Mouse (Mus musculus) liver, embryonic 13.5 days (tissue): ENCODE measurements around the gene Dip2c. TPM values are rescaled to one million over a fixed set of nuclear protein-coding genes. Genes with fewer than 3 reads are reported as not detected.

Experiments
- ATAC-seq: fragments of 200-750 bp; cut with Nextera tagmentation; 2 replicates; pipeline ENCODE4 v1.8.0; 2017; ENCODE audit warnings: low read depth, mild to moderate bottlenecking, moderate number of reproducible peaks, moderate library complexity
- DNase-seq: peaks from one replicate; pipeline ENCODE4 v3.0.0; 2022
- H3K27ac ChIP-seq: fragments of 300-500 bp; sonication (generic); 2 replicates; pipeline ENCODE4 v1.5.1; 2015; ENCODE audit warnings: moderate library complexity, mild to moderate bottlenecking, inconsistent platforms
- H3K27me3 ChIP-seq: fragments of 300-500 bp; sonication (generic); 2 replicates; pipeline ENCODE4 v1.6.1; 2015; ENCODE audit warnings: mild to moderate bottlenecking, inconsistent platforms
- H3K36me3 ChIP-seq: fragments of 300-500 bp; sonication (generic); 2 replicates; pipeline ENCODE4 v1.6.1; 2015; ENCODE audit warnings: mild to moderate bottlenecking, inconsistent platforms
- H3K4me1 ChIP-seq: fragments of 300-500 bp; sonication (generic); replicated peaks from 2 replicates; pipeline ENCODE4 v1.6.1; 2015; ENCODE audit warnings: inconsistent platforms
- H3K4me2 ChIP-seq: fragments of 300-500 bp; sonication (generic); 2 replicates; pipeline ENCODE4 v1.6.1; 2015; ENCODE audit warnings: inconsistent platforms, mild to moderate bottlenecking, moderate library complexity
- H3K4me3 ChIP-seq: fragments of 300-500 bp; sonication (generic); replicated peaks from 2 replicates; pipeline ENCODE4 v1.5.1; 2015; ENCODE audit warnings: mild to moderate bottlenecking, inconsistent platforms
- H3K9ac ChIP-seq: fragments of 300-500 bp; sonication (generic); 2 replicates; pipeline ENCODE4 v1.6.1; 2015; ENCODE audit warnings: mild to moderate bottlenecking, inconsistent platforms
- H3K9me3 ChIP-seq: fragments of 300-500 bp; sonication (generic); replicated peaks from 2 replicates; pipeline ENCODE4 v1.6.1; 2016; ENCODE audit warnings: inconsistent platforms
- WGBS: fragments of 180-500 bp; shearing (Covaris S2); methylation state at CpG from one replicate; pipeline ENCODE4 v1.1.7; 2015; ENCODE audit not compliant: insufficient replicate concordance; 5-methylcytosine and 5-hydroxymethylcytosine counted together
- polyA plus RNA-seq: library from polyadenylated mRNA; unstranded; fragments of >200 nt; fragmentation: Nextera tagmentation; extraction: Ambion mirVana; gene quantifications from 2 replicates; pipeline ENCODE4 v1.2.1, GENCODE M21; 2015

The Dip2c gene
- polyA plus RNA-seq, 1 experiment from 2014 or later = 0.45 TPM

DNA sequence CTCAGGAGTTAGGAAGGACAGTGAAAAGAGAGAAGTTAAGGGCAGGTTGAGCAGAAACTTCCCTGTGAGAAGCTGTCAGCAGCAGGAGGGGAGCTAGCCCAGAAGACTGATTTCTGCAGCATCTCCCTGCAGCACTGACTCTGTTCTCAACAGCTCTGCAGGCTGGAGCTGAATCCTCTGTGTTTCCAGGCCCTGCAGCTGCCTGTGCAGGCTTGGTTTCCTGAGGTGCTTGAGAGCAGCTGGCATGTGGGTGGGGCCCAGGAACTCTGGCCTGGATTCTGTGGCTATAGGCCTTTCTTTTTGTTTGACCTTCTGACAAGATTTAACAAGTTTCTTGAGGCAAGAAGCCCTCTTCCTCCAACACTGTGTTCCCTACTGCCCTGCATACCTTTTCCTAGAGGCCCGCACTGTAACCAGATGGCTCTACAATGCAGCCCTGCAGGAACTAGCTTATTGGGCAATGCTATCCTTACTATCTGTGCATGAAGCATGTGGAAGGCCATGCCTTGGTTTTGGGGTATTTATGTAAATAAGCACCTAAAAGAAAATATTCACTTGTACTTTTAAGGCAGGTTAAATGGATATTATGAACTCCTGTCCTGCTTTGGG is 53.1 kb downstream of the Dip2c start:
- WGBS = 65% methylated on average over 1 of the region's 1 CpGs
- Histone ChIP-seq H3K9ac (no peak overlapping the region), H3K9me3 (no peaks in the 10 kb centered on the region), H3K27ac (no peak overlapping the region), H3K27me3 (no peaks in the 10 kb centered on the region), H3K4me3 (no peak overlapping the region), H3K4me1 (no peaks in the 10 kb centered on the region), H3K36me3 (no peaks in the 10 kb centered on the region), H3K4me2 (no peak overlapping the region)
- ATAC-seq (no peak), DNase-seq (no peak)

DNA sequence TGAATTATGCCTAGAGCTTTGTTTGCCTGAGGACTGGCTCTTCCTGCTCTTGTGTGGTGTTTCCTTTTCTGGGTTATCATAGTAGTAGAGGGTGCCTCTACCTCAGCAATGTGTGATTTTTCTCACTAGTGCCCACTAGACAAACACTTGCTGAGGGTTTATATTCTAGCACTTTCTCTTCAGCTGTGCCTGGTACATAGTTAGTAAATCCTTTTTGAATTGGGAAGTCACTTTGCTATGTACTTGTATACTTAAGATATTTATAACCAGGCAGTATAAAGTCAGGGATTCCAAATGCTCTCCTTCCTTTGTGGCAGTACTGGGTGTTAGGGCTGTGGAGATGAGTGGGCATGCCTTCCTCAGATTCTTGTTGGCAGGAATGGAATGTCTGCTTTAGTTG is 56.9 kb downstream of the Dip2c start:
- no peak overlapping the region for H3K9ac ChIP-seq
- H3K4me2 ChIP-seq = no peak overlapping the region
- no peaks in the 10 kb centered on the region for H3K4me1 ChIP-seq
- ATAC-seq = no peak
- H3K27me3 ChIP-seq = no peaks in the 10 kb centered on the region
- no peaks in the 10 kb centered on the region for H3K36me3 ChIP-seq
- no peaks in the 10 kb centered on the region for H3K9me3 ChIP-seq
- no peak overlapping the region for H3K4me3 ChIP-seq
- no peak for DNase-seq
- H3K27ac ChIP-seq = no peak overlapping the region

DNA sequence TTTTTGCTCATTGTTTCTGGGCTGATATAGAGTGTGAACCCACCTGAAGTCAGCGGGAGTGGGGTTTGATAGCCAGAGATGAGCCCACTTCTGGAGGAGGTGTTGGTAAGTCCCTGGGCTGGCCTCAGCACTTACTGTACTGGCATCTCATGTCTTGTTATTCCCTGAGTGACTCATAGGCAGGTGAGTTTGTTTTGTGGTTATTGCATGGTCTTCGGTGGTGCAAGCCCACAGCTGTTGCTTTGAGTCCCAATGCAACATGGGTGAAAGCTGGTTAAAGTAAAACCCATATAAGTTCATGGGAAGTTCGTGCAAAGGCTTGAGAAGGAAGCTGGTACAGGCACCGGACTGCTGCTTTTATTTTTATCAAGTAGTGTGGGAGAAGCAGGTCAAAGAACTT is 64.0 kb downstream of the Dip2c start:
- Histone ChIP-seq H3K4me3 (no peak overlapping the region), H3K27ac (no peak overlapping the region), H3K27me3 (no peaks in the 10 kb centered on the region), H3K4me2 (no peak overlapping the region), H3K4me1 (no peaks in the 10 kb centered on the region), H3K9me3 (no peaks in the 10 kb centered on the region), H3K9ac (no peak overlapping the region), H3K36me3 (no peaks in the 10 kb centered on the region)
- ATAC-seq = no peak
- DNase-seq = no peak
- 57% methylated on average over 4 of the region's 4 CpGs for WGBS

DNA sequence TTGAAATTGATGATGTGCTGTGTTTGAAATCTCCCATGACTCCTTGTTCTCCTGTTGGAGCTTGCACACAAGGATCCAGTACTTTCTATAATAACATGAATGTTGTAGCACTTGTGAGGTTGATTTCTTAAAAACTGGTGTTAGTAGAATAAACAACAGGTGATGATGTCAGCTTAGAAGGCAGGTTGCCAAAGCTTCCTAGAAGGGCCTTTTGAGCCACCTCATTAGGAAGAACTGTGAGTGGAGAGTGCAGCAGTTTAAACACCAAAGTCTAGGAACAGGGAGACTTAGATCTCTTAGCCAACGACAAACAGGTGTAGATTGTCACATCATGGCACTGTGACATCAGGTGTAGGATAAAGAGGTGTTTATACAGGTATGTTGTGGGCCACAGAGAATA is 66.4 kb downstream of the Dip2c start:
- Histone ChIP-seq H3K4me1 (no peaks in the 10 kb centered on the region), H3K4me2 (no peak overlapping the region), H3K36me3 (no peaks in the 10 kb centered on the region), H3K9ac (no peak overlapping the region), H3K27ac (no peak overlapping the region), H3K27me3 (no peaks in the 10 kb centered on the region), H3K9me3 (no peaks in the 10 kb centered on the region), H3K4me3 (no peak overlapping the region)
- WGBS = 57% methylated on average over 1 of the region's 1 CpGs
- ATAC-seq = no peak
- no peak for DNase-seq

DNA sequence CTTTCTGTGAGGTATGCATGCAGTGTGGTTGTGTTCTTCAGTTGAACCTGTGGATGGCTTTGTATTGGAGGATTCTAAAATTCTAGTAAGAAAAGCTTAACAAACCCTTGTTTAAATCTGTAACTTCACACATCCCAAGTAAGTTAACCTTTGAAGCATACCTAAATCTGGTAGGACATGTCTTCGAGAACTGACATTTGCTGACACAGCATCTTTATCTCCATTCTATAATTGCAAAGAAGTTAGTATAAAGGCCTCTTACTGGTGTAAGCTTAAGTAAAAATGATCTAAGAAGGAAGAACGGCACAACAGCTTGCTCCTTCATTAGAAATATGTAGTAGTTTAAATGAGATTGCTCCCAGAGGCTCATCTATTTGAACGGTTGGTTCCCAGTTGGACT is 71.1 kb downstream of the Dip2c start:
- H3K4me2 ChIP-seq = no peak overlapping the region

DNA sequence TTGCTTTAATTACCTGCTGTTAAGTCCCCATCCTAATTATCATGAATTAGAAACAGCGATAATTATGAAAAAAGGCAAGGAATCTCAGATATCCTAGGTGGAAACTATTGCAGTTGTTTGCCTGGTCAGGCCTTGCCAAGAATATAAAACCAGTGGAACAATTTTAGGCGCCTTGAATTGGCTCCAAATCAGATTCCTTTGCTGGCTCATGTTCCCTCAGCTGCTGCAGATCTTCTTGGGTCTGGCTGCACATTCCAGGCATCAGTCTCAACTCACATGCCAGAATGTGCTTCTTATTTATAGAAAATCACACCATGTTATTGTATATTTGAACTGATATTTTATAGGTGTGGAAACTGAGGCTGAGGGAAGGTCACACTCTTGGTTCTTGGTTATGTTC is 74.3 kb downstream of the Dip2c start:
- H3K4me3 ChIP-seq = no peak overlapping the region
- no peak for DNase-seq
- ATAC-seq = no peak
- 59% methylated on average over 2 of the region's 2 CpGs for WGBS
- no peaks in the 10 kb centered on the region for H3K27me3 ChIP-seq
- no peak overlapping the region for H3K9ac ChIP-seq
- H3K27ac ChIP-seq = no peak overlapping the region
- no peaks in the 10 kb centered on the region for H3K9me3 ChIP-seq
- H3K36me3 ChIP-seq = no peaks in the 10 kb centered on the region
- no peak overlapping the region for H3K4me2 ChIP-seq
- H3K4me1 ChIP-seq = no peaks in the 10 kb centered on the region

More for the DNA sequence above, 71.1 kb downstream of the Dip2c start:
- 69% methylated on average over 3 of the region's 3 CpGs for WGBS
- Histone ChIP-seq H3K27ac (no peak overlapping the region), H3K36me3 (no peaks in the 10 kb centered on the region), H3K4me3 (no peak overlapping the region), H3K27me3 (no peaks in the 10 kb centered on the region), H3K4me1 (no peaks in the 10 kb centered on the region), H3K9ac (no peak overlapping the region), H3K9me3 (no peaks in the 10 kb centered on the region)
- DNase-seq (no peak), ATAC-seq (no peak)

DNA sequence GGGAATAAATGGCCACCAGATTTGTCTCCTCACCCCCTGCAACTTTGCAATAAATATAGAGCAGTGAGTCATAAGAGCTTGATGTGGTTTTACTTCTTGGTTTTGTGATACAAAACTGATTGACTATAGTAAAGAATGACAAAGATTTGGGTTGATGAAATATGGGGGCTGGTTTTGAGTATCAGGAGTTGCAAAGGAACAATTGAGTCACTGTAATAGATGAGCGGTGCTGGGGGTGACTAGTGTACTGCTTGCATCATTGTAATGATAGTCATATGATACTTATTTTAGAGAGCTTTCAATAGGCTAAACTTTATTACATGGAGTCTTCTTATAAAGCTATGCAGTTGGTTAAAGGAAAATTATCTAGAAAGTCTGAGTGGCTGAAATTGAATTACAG is 77.6 kb downstream of the Dip2c start:
- Histone ChIP-seq H3K9me3 (no peaks in the 10 kb centered on the region), H3K27me3 (no peaks in the 10 kb centered on the region), H3K4me1 (no peaks in the 10 kb centered on the region), H3K27ac (no peak overlapping the region), H3K4me3 (no peak overlapping the region), H3K4me2 (no peak overlapping the region), H3K36me3 (no peaks in the 10 kb centered on the region), H3K9ac (no peak overlapping the region)
- no peak for DNase-seq
- 71% methylated on average over 1 of the region's 1 CpGs for WGBS
- ATAC-seq = no peak

DNA sequence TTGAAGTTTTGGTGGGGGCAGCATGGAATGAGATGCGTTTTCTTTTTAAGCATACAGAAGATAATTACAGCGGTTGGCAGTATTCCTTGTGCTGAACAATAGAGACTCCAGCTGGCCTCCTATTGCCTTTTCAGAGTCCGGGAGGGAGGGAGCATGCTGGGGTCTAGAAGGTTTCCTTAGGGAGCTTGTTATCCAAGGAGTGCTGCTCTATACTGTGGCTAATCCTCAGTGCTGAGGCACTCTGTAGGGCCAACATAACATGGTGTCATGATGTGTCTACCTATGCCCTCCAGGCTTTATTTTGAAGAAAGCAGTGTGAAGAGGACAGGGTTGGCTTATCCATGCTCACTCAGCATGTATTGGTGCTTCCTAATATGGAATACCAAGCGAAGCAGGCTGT is 79.0 kb downstream of the Dip2c start:
- DNase-seq (no peak), ATAC-seq (no peak)
- H3K27ac ChIP-seq = no peak overlapping the region
- H3K9ac ChIP-seq = no peak overlapping the region
- WGBS = 62% methylated on average over 4 of the region's 4 CpGs
- no peak overlapping the region for H3K4me3 ChIP-seq
- no peaks in the 10 kb centered on the region for H3K36me3 ChIP-seq
- no peaks in the 10 kb centered on the region for H3K27me3 ChIP-seq
- H3K9me3 ChIP-seq = no peaks in the 10 kb centered on the region
- H3K4me1 ChIP-seq = no peaks in the 10 kb centered on the region
- no peak overlapping the region for H3K4me2 ChIP-seq

DNA sequence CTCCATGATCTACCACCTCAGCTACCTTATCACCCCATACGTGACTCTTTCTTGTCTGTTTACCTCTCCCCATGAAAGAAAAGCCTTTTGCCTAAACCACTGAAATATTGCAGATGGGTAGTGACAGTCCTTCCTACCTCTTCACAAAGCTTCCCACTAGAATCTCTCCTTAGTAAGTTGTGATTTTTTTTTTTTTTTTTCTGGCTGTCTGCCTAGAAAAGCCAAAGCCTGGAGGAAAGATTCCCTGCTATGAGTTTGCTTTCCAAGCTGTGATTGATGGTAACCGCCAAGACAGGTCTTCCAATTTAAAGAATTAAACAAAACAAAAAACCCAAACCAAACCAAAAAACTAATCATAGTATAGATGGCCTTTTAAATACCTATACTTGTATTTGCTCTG is 85.1 kb downstream of the Dip2c start:
- Histone ChIP-seq H3K9ac (no peak overlapping the region), H3K27ac (no peak overlapping the region), H3K9me3 (no peaks in the 10 kb centered on the region), H3K27me3 (no peaks in the 10 kb centered on the region), H3K36me3 (no peaks in the 10 kb centered on the region), H3K4me3 (no peak overlapping the region), H3K4me2 (no peak overlapping the region), H3K4me1 (no peaks in the 10 kb centered on the region)
- 60% methylated on average over 2 of the region's 2 CpGs for WGBS
- ATAC-seq = no peak
- no peak for DNase-seq

DNA sequence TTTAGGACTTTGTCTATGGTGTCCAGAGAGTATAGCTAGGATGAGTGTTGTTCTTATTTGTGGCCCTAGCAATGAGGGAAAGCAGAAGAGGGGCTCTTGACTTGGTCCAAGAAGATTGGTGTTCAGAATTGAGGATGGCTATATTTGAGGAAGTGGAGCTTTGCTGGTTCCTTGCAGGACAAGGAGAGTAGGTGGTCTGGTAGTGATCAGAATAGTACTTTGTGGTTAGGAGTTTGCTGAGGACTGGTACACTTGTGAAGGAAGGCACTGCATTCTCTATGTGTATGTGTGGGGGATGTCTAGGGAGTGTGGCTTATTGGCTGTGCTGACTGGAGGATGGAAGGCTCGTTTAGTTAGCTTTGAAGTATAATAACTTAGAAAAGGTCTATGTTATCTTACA is 95.1 kb downstream of the Dip2c start:
- Histone ChIP-seq H3K36me3 (no peaks in the 10 kb centered on the region), H3K27ac (no peak overlapping the region), H3K4me3 (no peak overlapping the region), H3K9me3 (no peaks in the 10 kb centered on the region), H3K27me3 (no peaks in the 10 kb centered on the region), H3K4me1 (no peaks in the 10 kb centered on the region), H3K4me2 (no peak overlapping the region), H3K9ac (no peak overlapping the region)
- no peak for DNase-seq
- no peak for ATAC-seq
- 16% methylated on average over 1 of the region's 1 CpGs for WGBS

DNA sequence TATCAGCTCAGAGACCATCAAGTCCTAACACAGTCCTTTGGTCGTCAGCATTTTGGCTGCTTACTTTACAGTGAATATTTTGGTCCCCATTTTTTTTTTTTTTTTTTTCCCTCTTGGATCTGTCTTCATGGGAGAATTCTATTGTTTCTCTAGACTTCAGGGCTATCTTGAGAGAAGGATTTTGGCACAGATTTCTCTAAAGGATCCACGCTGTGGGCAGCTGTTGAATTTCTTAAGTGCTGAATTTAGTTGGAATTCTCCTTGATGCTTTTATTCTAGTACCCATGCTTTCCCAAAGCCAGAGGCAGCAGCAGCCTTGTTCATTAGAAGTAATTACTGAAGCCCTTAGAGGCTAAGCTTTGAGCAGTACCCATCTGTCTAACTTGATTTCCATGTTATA is 100.8 kb downstream of the Dip2c start:
- Histone ChIP-seq H3K4me2 (no peak overlapping the region), H3K9me3 (no peaks in the 10 kb centered on the region), H3K27ac (no peak overlapping the region), H3K4me3 (no peak overlapping the region), H3K9ac (no peak overlapping the region), H3K27me3 (no peaks in the 10 kb centered on the region), H3K4me1 (no peaks in the 10 kb centered on the region), H3K36me3 (no peaks in the 10 kb centered on the region)
- no peak for ATAC-seq
- no peak for DNase-seq
- WGBS = 43% methylated on average over 2 of the region's 2 CpGs

DNA sequence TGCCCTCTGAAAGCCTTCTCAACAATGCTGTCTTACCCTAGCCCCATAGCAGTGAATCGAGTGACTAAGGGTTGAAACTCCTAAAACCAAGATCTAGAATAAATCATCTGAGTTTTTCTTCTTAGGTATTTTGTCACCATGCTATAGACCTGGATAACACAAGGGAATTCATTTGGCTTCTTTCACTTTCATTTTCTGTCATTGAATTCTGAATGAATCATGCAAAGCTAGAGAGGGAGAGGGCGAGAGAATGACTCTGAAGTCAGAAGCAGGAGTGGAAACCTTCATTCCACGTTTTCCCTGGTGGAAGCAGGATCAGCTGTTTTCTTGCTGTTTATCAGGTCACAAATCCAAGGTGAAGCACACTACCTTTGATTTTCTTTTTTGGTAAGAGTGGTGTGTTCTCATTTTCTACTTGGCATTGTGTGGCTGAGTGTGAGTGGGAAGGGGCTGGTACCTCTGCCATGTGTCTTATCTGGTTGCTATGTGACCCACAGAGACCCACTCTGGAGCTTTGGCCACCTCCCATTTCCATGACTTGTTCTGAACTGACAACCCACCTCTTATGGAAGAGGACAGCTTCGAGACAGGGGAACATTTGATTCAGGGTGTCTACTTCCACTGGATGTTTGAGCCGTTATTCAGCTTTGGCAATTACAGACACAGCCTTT is 104.5 kb downstream of the Dip2c start:
- Histone ChIP-seq H3K27me3 (no peaks in the 10 kb centered on the region), H3K4me1 (no peaks in the 10 kb centered on the region), H3K9me3 (no peaks in the 10 kb centered on the region), H3K4me3 (no peak overlapping the region), H3K36me3 (no peaks in the 10 kb centered on the region), H3K27ac (no peak overlapping the region), H3K4me2 (no peak overlapping the region), H3K9ac (no peak overlapping the region)
- WGBS = 69% methylated on average over 5 of the region's 5 CpGs
- DNase-seq (no peak), ATAC-seq (no peak)
